Mouse (Mus musculus) G1E (cell line): ENCODE results near the gene Galnt17. TPM values are rescaled to one million over a fixed set of nuclear protein-coding genes. Genes with fewer than 3 reads are reported as not detected.

Source experiments
- ATAC-seq: 2 replicates; pipeline ENCODE4 v1.8.0; 2016; ENCODE audit warnings: mild to moderate bottlenecking; ENCODE audit not compliant: insufficient number of reproducible peaks, poor library complexity, low FRiP score, severe bottlenecking; ENCODE audit errors: extremely low read depth
- DNase-seq: peaks from one replicate; pipeline ENCODE4 v3.0.0; 2012; ENCODE audit warnings: low spot score
- H3K27me3 ChIP-seq: 2 replicates; pipeline ENCODE4 v1.6.1; 2012; ENCODE audit warnings: mild to moderate bottlenecking, low read length, inconsistent platforms; ENCODE audit not compliant: insufficient read depth
- H3K36me3 ChIP-seq: replicated peaks from 2 replicates; pipeline ENCODE3; 2012; ENCODE audit warnings: mild to moderate bottlenecking, inconsistent platforms
- H3K4me1 ChIP-seq: 2 replicates; pipeline ENCODE4 v1.6.1; 2012; ENCODE audit warnings: low read depth, low read length, inconsistent platforms, mixed read lengths; ENCODE audit not compliant: insufficient read depth
- H3K4me3 ChIP-seq: 2 replicates; pipeline ENCODE4 v1.5.1; 2012; ENCODE audit warnings: low read depth, mild to moderate bottlenecking, inconsistent platforms, low read length, moderate library complexity, mixed read lengths
- H3K9me3 ChIP-seq: replicated peaks from 2 replicates; pipeline ENCODE4 v1.6.1; 2012; ENCODE audit warnings: inconsistent platforms
- CTCF ChIP-seq: IDR thresholded peaks from 2 replicates; pipeline ENCODE4 v1.5.1; 2012; ENCODE audit warnings: low read depth, low read length, inconsistent platforms, mixed read lengths
- GATA1 ChIP-seq: IDR thresholded peaks from 2 replicates; pipeline ENCODE4 v1.6.1; 2012; ENCODE audit warnings: borderline replicate concordance, low read length, inconsistent platforms, mixed read lengths
- GATA2 ChIP-seq: IDR thresholded peaks from 2 replicates; pipeline ENCODE4 v1.6.1; 2012; ENCODE audit warnings: low read depth, low read length, inconsistent platforms, borderline replicate concordance
- POLR2AphosphoS5 ChIP-seq: IDR thresholded peaks from 2 replicates; pipeline ENCODE4 v1.6.1; 2012; ENCODE audit warnings: low read depth, low read length, inconsistent platforms; ENCODE audit not compliant: insufficient replicate concordance
- TAL1 ChIP-seq: conservative IDR thresholded peaks from 2 replicates; pipeline ENCODE4 v1.6.1; 2012; ENCODE audit warnings: low read depth, low read length, inconsistent platforms, mixed read lengths
- polyA plus RNA-seq: library from polyadenylated mRNA; stranded (reverse); fragments of >175 nt; gene quantifications from 2 replicates; pipeline ENCODE4 v1.2.3, GENCODE M21; 2012
- total RNA-seq, 2 experiments: library from RNA; stranded (forward) in 1 of 2; stranded (reverse) in 1 of 2; fragments of 200-1000 nt in 1 of 2; fragments of >200 nt in 1 of 2; fragmentation: Nextera tagmentation in 1 of 2; gene quantifications; 2 replicates each; pipeline ENCODE4 v1.2.3; 2014 to 2017

Galnt17 gene
- total and polyA plus RNA-seq, 3 experiments: 0.22 TPM; not detected in 2

GRCm38 (mm10) chr5:131250701-131251636 is 57.3 kb downstream of the Galnt17 start:
- Histone ChIP-seq H3K36me3 (no peaks in the 10 kb centered on the region), H3K4me3 (no peak overlapping the region), H3K9me3 (peaks cover 42% of the 10 kb centered on the region), H3K4me1 (no peaks in the 10 kb centered on the region), H3K27me3 (no peaks in the 10 kb centered on the region)
- DNase-seq (no peak), ATAC-seq (no peak)
- TF ChIP-seq CTCF (no peak), POLR2AphosphoS5 (no peak), GATA2 (no peak), TAL1 (no peak), GATA1 (no peak)

GRCm38 (mm10) chr5:131248416-131248815 is 59.9 kb downstream of the Galnt17 start:
- Histone ChIP-seq H3K36me3 (no peaks in the 10 kb centered on the region), H3K4me3 (no peak overlapping the region), H3K9me3 (peaks cover 40% of the 10 kb centered on the region), H3K4me1 (no peaks in the 10 kb centered on the region), H3K27me3 (no peaks in the 10 kb centered on the region)
- no peak for ATAC-seq
- no peak for DNase-seq
- TF ChIP-seq GATA2 (no peak), POLR2AphosphoS5 (no peak), CTCF (no peak), TAL1 (no peak), GATA1 (no peak)

- DNase-seq: no peak
- no peak for ATAC-seq
- H3K4me3 ChIP-seq: no peak overlapping the region
- H3K36me3 ChIP-seq: no peaks in the 10 kb centered on the region
- H3K9me3 ChIP-seq: peaks cover 42% of the 10 kb centered on the region
- H3K4me1 ChIP-seq: no peaks in the 10 kb centered on the region
- H3K27me3 ChIP-seq: no peaks in the 10 kb centered on the region
- TF ChIP-seq TAL1: no peak
- TF ChIP-seq GATA2: no peak
- no peak for TF ChIP-seq CTCF
Measured at GRCm38 (mm10) chr5:131246591-131246990, 61.7 kb downstream of the Galnt17 start.

GRCm38 (mm10) chr5:131241689-131242088 is 66.6 kb downstream of the Galnt17 start:
- Histone ChIP-seq H3K36me3 (no peaks in the 10 kb centered on the region), H3K9me3 (peaks cover 42% of the 10 kb centered on the region), H3K4me3 (no peak overlapping the region), H3K27me3 (no peaks in the 10 kb centered on the region), H3K4me1 (no peaks in the 10 kb centered on the region)
- no peak for TF ChIP-seq TAL1
- no peak for TF ChIP-seq GATA2
- no peak for TF ChIP-seq CTCF
- no peak for TF ChIP-seq POLR2AphosphoS5
- TF ChIP-seq GATA1: no peak
- ATAC-seq: no peak
- DNase-seq: no peak

- no peaks in the 10 kb centered on the region for H3K4me1 ChIP-seq
- no peak for TF ChIP-seq GATA2
- TF ChIP-seq CTCF: no peak
- no peak for TF ChIP-seq POLR2AphosphoS5
- no peak for TF ChIP-seq GATA1
- TF ChIP-seq TAL1: no peak
- ATAC-seq (no peak), DNase-seq (no peak)
- H3K27me3 ChIP-seq: no peaks in the 10 kb centered on the region
- H3K9me3 ChIP-seq: peaks cover 45% of the 10 kb centered on the region
- H3K36me3 ChIP-seq: no peaks in the 10 kb centered on the region
- H3K4me3 ChIP-seq: no peak overlapping the region
Measured at GRCm38 (mm10) chr5:131239813-131240212, 68.5 kb downstream of the Galnt17 start.

- Histone ChIP-seq H3K27me3 (no peaks in the 10 kb centered on the region), H3K4me3 (no peak overlapping the region), H3K36me3 (no peaks in the 10 kb centered on the region), H3K4me1 (no peaks in the 10 kb centered on the region), H3K9me3 (peaks cover 62% of the 10 kb centered on the region)
- TF ChIP-seq POLR2AphosphoS5 (no peak), GATA1 (no peak), CTCF (no peak), TAL1 (no peak), GATA2 (no peak)
- no peak for ATAC-seq
- no peak for DNase-seq
Measured at GRCm38 (mm10) chr5:131236906-131237305, 71.4 kb downstream of the Galnt17 start.
